Mouse (Mus musculus): Measurements from ENCODE around the gene D7Ertd443e.

Gene D7Ertd443e

DNA sequence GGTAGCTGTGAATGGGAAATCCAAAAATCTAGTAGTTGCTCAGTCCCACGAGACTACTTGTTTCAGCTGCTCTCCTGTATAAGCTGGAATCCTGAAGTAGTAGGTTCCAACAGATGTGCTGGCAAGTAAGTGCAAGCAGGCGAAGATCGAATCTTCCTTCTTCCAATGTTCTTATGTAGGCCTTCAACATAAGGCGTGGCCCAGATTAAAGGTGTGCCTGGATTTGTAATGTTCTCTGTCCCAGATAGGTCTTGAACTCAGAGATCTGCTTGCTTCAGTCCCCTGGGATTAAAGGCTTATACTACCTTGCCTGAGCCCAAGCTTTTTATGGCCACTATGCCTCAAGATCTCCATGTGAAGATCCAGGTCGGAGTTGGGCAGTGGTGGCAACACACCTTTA lies at the start of gene D7Ertd443e:
D7Ertd443e (minus strand) TSS at position 101 of the 400 bp plus-strand sequence.
- no peak for DNase-seq

DNA sequence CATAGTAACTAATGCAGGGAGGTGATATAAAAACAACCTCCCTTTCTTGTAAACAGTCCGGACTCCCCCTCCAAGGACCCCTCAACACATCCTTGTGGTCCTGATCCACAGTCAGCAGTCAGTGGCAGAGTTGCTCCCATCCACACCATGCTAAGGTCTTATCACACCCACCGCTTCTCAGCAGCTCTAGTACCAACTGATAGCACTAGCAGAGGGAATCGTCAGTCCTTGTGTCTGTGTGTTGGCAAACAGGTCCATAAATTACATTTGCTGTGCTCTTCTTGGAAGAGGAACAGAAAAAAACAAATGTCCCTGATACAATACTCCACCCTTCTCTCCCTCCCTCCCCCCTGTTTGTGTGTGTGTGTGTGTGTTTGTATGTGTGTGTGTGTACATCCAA lies 46.2 kb upstream of the D7Ertd443e start:
- DNase-seq: no peak

DNA sequence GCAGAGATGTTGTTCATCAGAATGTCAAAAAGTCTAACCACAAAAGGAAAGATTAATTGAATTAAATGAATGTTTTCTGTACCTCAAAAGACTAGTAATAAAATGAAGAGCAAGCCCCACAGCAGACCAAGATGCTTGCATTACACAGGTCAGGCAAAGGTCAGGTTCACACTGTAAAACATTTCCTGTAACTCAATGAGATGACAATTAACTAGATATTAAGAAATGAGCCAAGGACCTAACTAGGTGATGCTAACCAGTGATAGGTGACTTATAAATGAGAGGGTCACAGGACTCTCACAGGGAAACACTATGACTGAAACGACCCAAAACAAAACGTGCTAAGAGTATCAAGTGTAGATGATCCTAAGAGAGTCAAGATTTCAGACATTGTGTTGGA lies 43.2 kb upstream of the D7Ertd443e start:
- DNase-seq: no peak

DNA sequence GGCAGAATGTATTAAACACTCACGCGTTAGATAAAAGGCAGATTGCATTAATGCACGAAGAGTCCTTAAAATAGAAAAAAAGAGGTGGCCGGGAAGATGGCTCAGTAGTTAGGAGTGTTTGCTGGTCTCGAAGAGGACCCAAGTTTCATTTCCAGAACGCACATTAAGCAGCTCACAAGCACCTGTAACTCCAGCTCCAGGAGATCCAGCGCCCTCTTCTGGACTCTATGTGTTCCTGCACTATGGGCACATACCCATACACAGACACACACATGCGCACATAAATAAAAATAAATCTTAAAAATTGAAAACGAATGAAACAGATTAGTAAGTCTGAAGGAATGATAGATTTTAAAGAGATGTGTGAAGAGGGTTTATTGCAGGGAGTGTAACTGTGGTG lies 29.6 kb upstream of the D7Ertd443e start:
- DNase-seq: no peak

DNA sequence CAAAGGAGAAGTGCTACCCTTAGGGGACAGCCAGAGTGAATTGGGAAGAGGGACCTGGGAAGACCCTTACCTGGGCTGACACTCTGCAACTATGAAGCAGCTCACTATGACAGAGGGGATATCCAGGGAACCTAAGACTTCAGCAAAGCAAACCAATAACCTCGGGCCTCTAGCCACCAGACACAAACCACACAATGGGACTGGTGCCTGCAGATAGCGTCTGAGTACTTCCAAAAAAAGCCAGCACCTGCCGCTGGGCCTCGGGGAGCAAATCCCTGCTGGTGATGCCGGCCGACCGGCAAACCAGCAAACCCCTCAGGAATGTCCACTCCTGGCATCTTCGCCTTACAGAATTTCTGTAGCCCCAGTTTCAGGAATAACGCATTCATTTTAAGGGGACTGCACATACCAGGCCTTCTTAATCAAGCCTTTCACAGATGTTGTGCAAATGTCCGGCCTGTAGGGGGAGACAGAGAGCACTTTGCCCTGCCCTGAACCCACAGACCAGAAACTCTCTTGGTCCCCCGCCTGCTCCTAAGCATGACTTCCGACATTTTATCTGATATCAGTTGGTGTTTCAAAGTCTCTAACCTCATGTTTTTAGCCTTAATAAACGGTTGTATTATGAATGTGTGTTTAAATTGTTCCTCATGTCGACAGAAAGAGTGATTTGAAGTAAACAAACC lies 28.7 kb upstream of the D7Ertd443e start:
- no peak for DNase-seq

DNA sequence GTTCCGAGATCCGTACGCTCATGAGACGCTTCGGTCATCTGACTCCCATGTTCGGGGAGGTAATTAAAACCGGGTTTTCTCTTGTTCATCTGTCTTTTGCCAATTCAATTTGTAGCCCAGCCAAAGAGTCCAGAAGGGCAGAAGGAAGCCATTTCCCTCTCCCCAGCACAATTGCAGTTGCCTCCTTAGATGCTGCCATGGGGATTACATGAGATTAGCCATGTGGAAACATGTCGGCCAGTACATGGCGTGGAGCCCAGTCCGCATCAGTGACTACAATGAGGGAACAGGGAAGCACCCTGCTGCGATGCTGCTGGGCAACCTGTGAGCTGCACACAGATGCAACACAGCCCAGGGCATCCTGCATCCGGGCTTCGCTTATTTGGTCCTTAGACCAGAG lies 23.2 kb upstream of the D7Ertd443e start:
- DNase-seq: peak; percentile 78

DNA sequence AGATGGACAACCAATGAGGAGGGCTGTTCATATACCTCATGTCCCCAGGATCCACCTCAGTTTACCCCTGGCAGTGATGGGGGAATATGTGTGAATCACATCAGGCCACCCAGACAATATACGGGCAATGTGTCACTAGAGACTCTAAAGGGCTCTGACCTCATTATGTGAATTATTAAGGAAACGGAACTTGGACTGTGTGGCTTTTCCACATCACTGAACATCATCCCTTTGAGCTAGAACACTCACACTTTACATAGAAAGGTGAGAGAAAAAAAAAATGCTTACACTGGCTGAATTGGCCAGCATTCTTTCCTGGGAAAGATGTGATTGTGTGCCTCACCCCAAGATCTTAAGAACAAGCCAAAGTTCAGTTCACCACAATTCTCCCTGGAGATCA lies 15.3 kb upstream of the D7Ertd443e start:
- no peak for DNase-seq

DNA sequence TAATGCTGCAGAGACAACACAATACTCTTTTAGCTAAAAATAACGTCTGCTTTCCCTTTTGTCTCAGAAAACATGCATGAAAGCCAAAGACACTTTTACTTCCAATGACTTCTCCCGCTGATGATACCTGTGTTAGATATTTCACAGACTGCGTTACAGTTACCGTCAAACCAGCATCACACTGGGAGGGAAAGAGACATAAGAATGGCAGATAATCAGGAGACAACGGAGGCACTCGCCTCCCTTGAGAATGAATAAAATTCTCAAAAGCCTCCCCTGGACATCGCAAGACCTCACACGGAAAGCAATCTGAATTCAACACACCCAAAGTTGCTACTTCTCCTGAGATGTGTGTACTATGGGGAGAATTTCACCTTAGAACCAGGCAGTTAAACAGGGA lies 11.3 kb upstream of the D7Ertd443e start:
- no peak for DNase-seq

DNA sequence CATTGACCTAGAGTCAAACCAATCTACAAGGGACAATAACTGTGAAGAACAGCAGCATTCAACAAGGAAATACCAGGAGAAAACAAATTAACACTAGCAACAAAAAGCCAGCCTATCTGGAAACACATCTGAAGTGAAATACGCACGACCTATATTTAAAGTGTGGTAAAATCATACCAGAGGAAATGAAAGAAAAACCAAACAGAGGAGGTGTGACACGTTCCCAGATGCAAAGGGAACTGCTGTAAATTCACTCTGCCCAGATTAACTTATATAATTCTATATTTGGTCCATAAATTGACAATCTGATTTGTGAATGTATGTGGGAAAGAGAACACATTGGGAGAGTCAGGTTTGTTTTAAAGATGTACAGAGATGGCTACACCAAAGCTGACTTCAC lies 2.7 kb downstream of the D7Ertd443e start:
- DNase-seq: no peak

DNA sequence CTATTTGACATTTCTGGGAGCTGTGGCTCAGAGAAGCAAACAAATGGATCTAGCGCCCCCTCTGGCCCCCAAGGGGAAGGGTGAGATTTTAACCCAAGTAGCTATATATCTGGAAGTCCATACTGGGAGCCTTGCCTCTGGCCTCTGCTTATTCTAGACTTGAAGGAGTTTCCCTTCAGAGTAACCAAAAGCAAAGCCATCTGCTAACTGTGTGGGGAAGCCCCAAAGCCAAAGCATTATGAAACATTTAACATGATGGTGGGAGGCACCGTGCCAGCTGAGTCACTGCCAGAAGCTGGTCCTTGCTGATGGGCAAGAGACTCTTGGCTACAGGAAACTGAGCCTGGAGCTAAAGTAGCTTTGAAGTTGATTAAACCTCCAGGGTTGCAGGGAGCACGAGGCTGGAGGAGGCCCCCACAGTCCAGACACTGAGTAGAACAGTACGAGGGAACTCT lies 4.0 kb downstream of the D7Ertd443e start:
- DNase-seq: peak; percentile 31

DNA sequence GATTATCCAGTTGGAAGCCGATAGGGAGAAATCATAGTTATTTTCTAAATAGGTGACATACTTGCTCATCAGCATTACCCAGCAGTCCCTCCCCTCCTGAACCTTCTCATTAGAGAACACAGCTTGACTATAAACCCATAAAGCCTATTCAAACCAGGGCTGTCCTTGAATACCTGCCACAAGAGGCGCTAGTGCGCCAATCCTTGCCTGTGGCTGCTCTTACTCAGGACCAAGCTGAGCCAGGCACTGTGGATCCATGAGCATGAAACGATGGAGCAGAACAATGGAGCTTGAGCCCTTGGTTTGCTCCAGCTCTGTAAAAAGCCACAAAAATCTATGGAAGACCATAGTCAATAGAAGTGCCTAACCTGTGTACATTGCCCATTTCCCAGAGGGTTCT lies 7.2 kb downstream of the D7Ertd443e start:
- DNase-seq: peak; percentile 6

DNA sequence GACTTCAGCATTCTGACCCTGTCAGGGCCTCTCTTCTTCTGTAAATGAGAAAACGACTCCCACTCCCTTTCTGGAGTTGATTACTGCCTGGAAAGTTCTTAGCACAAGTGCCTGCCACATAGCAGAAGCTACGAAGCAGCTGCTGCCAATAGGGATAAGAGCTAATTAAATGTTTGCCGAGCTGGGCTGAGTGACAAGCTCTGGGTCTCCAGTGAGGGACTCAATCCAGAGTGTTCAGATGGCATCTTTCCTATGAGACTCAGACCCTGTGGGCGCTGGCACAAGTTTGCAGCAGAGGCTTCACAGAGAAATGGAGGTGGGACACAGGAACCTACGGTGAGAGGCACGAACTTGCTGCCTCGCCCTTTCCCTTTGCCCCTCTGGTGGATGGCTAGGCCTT lies 8.7 kb downstream of the D7Ertd443e start:
- DNase-seq: no peak

DNA sequence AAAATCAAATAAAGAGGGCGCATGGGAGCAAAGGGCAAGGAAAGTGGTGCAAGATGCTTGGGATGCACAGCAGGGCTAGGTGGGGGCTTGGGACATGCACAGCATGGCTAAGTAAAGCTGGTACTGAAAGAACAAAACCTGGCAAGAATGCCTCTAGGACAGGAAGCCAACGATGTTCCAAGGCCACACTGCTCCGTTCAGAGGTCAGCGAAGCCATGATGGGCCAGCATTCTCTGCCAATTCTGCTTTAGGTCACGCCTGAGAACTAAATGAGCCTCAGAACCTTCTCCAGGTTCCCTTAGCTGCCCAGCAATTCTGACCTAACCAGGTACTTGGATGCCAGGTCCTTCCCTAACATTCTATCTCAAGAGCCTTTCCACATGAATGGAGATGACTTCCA lies 13.2 kb downstream of the D7Ertd443e start:
- no peak for DNase-seq

DNA sequence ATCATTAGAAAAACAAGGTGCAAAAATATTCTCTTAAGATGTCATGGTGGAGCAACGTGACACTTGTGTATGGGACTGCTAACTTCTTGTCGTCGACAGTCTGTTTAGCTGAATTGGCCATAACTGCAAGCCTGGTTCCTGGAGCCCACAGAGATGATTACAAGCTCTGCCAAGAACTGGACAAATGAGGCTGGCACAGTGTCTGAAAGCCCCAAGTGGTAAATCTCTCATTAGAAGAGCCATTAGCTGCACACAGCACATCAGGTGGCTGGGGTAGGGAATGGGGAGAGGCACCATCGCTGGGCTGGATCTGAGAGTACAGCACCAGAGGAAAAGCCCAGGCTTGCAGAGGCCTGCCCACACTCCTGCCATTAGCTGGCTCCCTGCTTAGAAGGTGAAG lies 16.2 kb downstream of the D7Ertd443e start:
- DNase-seq: no peak

DNA sequence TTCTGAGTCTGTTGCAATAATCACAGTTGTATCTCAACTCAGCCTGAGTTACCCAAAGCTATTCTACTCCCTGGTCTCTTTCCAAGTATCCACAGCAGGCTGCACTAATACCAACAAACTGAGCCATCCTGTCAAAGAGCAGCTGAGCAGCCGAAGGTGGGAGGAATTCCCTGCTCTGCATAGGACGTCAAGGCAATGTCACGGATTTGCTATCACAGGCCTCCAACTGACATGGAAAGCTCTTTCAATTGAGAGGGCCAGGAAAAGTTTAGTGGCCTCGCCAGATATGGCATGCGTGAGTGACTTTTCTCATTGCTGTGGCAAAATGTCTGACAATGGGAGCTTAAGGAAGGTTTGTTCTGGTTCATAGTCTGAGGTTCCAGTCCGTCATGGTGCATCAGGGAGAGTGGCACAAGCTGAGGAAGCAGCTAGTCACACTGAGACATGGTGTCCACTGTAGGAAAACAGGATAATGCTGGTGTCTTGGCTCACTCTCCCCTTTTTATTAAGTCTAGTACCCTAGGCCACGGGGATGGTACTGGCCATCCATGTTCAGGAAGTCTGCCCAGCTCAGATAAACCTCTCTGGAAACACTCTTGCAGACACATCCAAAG lies 23.1 kb downstream of the D7Ertd443e start:
- no peak for DNase-seq

DNA sequence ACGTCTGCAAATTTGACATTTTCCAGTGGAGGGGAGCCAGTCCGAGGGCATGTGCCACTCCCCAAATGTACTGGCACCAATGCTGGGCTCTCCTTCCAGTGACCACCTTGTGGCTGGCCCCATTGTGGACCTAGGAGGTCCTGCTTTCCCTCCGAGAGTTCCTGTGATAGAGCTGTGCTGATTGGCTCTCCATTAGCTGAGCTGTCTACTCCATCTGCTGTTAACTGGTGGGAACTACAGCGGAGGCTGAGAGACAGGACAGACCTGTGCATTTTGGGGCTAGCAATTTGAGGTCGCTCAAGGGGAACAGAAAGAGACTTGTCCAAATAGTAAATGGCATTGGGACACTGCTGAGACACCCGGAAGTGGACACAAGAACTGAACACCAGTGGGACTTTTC lies 36.6 kb downstream of the D7Ertd443e start:
- DNase-seq: peak; percentile 24

DNA sequence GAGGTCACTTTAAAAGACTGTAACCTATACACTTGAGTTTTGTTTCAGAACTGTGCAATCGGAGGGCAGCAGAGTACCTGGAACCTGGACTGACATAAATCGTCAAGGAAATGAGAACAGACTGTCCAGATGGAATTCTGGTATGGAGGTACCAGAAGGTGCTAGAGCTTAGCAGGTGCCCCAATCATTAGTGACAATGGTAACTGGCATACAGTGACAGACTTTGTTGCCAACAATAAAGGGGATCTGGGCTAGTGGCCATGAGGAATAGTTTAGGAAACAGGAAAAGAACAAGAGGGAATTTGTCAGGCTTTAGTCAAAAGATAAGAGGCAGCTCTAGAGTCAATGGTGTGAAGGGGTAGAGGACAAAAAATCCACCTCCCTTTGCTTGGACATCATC lies 43.3 kb downstream of the D7Ertd443e start:
- peak; percentile 70 for DNase-seq

DNA sequence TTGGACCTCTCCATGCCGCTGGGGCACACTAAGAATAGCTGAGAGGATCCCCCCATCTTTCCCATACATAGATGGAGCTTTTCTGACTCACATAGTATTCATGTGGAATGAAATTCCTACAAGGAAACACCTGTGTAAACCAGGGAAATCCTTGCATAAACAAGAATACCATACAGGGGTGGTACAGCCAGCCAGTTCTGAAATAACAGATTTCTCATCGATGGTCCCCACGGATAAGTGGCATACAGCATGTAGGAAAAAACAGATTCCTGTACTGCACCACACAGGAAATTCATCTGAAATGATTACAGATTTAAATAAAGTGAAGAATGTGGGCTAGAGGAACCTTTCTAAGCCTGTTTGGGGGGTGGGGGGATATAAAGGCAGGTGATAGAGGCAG lies 49.5 kb downstream of the D7Ertd443e start:
- no peak for DNase-seq

DNA sequence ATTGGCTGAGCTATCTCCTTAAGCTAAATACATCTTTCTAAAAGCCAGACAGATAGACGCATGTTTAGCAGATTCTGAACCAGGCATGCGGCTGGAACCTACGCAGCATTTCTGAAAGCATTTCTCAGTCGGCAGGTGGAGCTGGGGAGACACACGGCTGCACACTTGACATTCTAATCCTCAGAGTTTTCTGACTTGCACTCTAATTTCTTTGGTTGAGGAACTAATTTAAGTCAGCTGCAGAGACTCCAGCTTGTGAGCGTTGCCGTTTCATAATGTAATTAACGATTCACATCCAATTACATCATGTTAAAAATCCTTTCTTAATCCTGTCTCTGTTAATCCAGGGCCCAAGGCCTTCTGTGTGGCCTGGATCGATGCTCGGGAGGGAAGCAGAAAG lies 64.5 kb downstream of the D7Ertd443e start:
- no peak for DNase-seq

DNA sequence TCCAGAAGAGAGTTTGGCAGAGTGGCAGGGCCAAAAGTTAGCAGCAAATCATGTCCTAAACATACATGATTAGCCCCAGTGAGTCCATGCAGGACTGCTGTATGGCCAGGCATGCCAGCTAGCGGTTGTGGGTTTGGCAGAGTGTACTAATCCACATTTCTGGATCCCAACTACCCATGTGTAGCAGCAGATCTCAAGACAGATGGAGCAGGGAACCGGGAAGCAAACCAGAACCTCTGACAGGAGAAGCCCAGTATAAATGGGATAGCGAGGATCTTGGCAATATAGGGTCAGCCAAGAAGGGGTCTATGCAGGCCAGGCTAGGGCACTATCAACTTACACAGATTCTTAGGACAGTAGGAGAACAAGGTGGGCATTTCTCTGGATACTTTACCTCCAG lies 83.4 kb downstream of the D7Ertd443e start:
- no peak for DNase-seq

DNA sequence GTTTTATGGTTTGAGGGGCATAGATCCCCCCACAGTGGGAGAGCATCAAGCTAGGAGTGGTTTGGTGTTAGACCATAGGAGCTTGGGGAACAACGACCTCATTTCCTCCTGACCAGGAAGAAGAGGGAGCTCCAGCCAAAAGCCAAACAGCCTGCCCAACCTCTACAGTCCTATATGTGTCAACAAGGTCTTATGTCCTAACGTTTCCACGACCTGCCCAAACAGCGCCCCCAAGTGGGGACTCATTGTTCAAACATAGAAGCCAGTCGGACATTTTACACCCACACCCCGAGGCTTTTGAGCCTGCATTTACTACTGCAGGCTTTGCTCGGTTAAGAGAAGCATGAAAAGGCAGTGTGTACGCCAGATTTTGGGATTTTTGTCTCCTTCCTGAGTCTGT lies 84.2 kb downstream of the D7Ertd443e start:
- no peak for DNase-seq

DNA sequence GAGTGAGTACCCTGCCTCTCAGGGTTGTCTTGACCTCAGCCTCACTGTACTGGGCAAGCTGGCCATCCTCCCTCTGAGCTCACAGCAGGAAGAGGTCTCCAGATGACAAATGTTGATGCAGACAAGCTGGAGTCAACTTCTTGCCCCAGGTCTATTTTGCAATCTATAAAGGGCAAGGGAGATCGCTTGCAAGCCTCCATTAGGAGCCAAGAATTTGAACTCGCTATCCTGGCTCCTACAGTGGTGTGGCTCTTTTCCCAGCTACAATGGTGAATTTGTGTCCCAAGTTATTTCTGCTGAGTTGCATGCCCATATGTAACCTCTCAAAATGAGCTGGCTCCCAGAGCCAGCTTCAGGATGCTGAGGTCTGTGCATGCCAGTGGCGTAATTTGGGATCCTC lies 92.7 kb downstream of the D7Ertd443e start:
- DNase-seq: no peak

DNA sequence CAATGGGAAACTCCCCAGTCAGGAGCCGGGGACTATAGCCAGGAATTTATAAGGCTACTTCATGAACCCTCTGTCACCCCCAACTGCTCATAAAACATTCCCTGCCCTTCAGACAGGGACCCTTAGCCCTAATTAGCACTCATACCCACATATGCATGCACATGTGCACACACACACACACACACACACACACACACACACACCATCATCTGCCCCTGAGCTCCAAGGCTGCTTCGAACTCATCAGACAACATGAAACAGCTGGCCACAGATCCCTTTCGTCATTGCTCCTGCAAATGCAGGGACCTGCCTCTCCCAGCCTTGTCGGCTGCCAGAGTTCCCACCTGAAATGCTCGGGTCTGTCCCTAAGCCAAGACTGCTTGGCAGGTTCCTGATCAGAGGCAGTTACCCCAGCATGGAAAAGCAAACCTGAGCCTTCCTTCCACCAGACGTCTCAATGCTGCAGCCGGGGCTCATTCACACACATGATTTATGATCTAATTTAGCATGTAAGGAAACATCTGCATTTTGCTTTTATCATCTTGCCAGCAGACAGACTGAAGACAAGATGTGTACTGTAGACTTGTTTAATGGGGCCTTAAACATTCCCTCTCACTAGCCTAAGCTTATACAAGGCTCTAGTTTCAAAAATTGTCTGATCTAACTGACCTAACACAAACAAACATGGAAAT lies 95.7 kb downstream of the D7Ertd443e start:
- no peak for DNase-seq

DNA sequence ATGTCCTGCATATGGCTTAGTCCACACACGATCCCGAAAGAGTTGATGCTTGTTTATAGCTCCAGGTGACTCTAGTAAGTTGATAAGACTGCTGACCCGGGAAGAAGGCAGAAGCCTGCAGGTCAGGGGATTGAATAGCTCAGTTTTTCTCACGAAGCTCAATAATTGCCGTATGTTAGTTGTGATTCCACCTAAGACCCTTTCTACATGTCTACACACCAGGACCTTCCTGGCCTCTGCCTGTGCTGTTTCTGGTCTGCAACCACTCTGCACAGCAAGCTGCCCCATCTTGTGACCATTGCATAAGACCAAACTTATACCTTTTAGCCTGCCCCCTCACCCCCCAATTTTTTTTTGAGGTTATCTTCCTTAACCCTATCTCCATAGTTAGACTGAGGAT lies 96.3 kb downstream of the D7Ertd443e start:
- no peak for DNase-seq
